Mouse (Mus musculus) olfactory bulb, adult 2 months (tissue): ENCODE data around the gene Prss16.

ENCODE experiments used
- CTCF ChIP-seq: fragments of 200-500 bp; IDR thresholded peaks from 2 replicates; pipeline ENCODE4 v1.5.1; 2012; ENCODE audit warnings: low read depth, mild to moderate bottlenecking, low read length, moderate library complexity; ENCODE audit not compliant: insufficient read depth
- POLR2A ChIP-seq: fragments of 200-500 bp; IDR thresholded peaks from 2 replicates; pipeline ENCODE4 v1.6.1; 2012; ENCODE audit warnings: mild to moderate bottlenecking, low read depth, low read length, moderate library complexity; ENCODE audit not compliant: insufficient read depth

DNA sequence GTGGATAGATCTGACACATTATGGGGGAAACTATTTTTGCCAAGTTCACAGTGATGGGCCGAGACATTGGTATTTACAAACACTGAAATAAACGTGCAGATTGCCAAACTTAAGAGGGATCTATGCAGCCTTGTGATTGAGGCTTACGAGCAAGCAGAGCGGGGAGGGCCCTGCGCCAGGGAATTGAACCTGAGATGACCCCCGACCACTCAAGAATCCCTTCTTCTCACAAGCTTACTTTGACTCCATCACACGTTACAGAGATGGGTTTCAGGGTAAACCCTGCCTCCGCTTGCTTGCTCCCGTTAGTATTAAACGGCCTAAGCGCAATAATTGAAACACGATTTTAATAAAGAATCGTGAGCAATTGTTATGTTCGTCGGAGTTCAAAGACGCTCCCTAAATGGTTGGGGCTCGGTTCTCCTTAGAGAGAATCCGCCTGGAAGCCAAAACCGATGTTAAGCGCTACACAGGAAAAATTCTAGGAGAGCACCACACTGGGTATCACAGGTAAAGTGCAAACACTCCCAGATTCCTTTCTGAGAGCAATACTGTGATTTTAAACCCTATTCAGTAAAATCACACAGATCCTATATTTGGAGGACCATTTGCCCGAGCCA, 12.2 kb downstream of the Prss16 start:
- TF ChIP-seq POLR2A, result no peak
- TF ChIP-seq CTCF, result no peak
